Mouse (Mus musculus) embryonic facial prominence, embryonic 15.5 days (tissue): Measurements from ENCODE around the gene Wdr63. TPM values are rescaled to one million over a fixed set of nuclear protein-coding genes. Genes with fewer than 3 reads are reported as not detected.

Source experiments
- ATAC-seq: fragments of 200-750 bp; cut with Nextera tagmentation; 2 replicates; pipeline ENCODE4 v1.8.0; 2017; ENCODE audit warnings: low read depth, moderate TSS enrichment; ENCODE audit not compliant: insufficient number of reproducible peaks, low FRiP score, low TSS enrichment
- H3K27ac ChIP-seq: fragments of 300-500 bp; sonication (generic); replicated peaks from 2 replicates; pipeline ENCODE4 v1.5.1; 2015; ENCODE audit warnings: mild to moderate bottlenecking, inconsistent platforms
- H3K27me3 ChIP-seq: fragments of 300-500 bp; sonication (generic); 2 replicates; pipeline ENCODE4 v1.6.1; 2015; ENCODE audit warnings: inconsistent platforms
- H3K36me3 ChIP-seq: fragments of 300-500 bp; sonication (generic); 2 replicates; pipeline ENCODE4 v1.6.1; 2015; ENCODE audit warnings: mild to moderate bottlenecking, inconsistent platforms
- H3K4me1 ChIP-seq: fragments of 300-500 bp; sonication (generic); 2 replicates; pipeline ENCODE4 v1.6.1; 2015; ENCODE audit warnings: inconsistent platforms
- H3K4me2 ChIP-seq: fragments of 300-500 bp; sonication (generic); replicated peaks from 2 replicates; pipeline ENCODE4 v1.6.1; 2015; ENCODE audit warnings: mild to moderate bottlenecking, inconsistent platforms
- H3K4me3 ChIP-seq: fragments of 300-500 bp; sonication (generic); replicated peaks from 2 replicates; pipeline ENCODE4 v1.5.1; 2015; ENCODE audit warnings: mild to moderate bottlenecking, inconsistent platforms
- H3K9ac ChIP-seq: fragments of 300-500 bp; sonication (generic); 2 replicates; pipeline ENCODE4 v1.6.1; 2015; ENCODE audit warnings: inconsistent platforms
- H3K9me3 ChIP-seq: fragments of 300-500 bp; sonication (generic); replicated peaks from 2 replicates; pipeline ENCODE4 v1.6.1; 2016; ENCODE audit warnings: inconsistent platforms
- WGBS: fragments of 180-500 bp; shearing (Covaris S2); methylation state at CpG from one replicate; pipeline ENCODE4 v1.1.7; 2015; 5-methylcytosine and 5-hydroxymethylcytosine counted together
- polyA plus RNA-seq: library from polyadenylated mRNA; unstranded; fragments of >200 nt; fragmentation: Nextera tagmentation; extraction: Ambion mirVana; gene quantifications from 2 replicates; pipeline ENCODE4 v1.2.1, GENCODE M21; 2015

Wdr63 gene
- polyA plus RNA-seq, 1 experiment from 2014 or later: 8.3 TPM

- WGBS: 56% methylated on average over 6 of the region's 6 CpGs
- H3K4me2 ChIP-seq: no peak overlapping the region
Measured at GRCm38 (mm10) chr3:146053082-146053814, 54.7 kb downstream of the Wdr63 start.

GRCm38 (mm10) chr3:146051277-146052007 is 56.5 kb downstream of the Wdr63 start:
- Histone ChIP-seq H3K27ac (no peak overlapping the region), H3K27me3 (no peaks in the 10 kb centered on the region), H3K9ac (no peak overlapping the region), H3K4me3 (no peak overlapping the region), H3K9me3 (no peaks in the 10 kb centered on the region), H3K36me3 (no peaks in the 10 kb centered on the region), H3K4me2 (no peak overlapping the region), H3K4me1 (peaks cover 21% of the 10 kb centered on the region)
- peak; percentile 55; the same call in 1 of the 2 replicates for ATAC-seq
- 23% methylated on average over 11 of the region's 11 CpGs for WGBS

More at GRCm38 (mm10) chr3:146053082-146053814, 54.7 kb downstream of the Wdr63 start:
- Histone ChIP-seq H3K36me3 (no peaks in the 10 kb centered on the region), H3K27ac (no peak overlapping the region), H3K9me3 (no peaks in the 10 kb centered on the region), H3K27me3 (no peaks in the 10 kb centered on the region), H3K4me3 (no peak overlapping the region), H3K9ac (no peak overlapping the region), H3K4me1 (peaks cover 12% of the 10 kb centered on the region)
- ATAC-seq: no peak

- H3K36me3 ChIP-seq: no peaks in the 10 kb centered on the region
- H3K27me3 ChIP-seq: no peaks in the 10 kb centered on the region
- no peak overlapping the region for H3K4me2 ChIP-seq
- no peak overlapping the region for H3K9ac ChIP-seq
- no peak overlapping the region for H3K4me3 ChIP-seq
- H3K27ac ChIP-seq: no peak overlapping the region
- WGBS: 78% methylated on average over 5 of the region's 5 CpGs
- no peaks in the 10 kb centered on the region for H3K9me3 ChIP-seq
- no peak for ATAC-seq
- H3K4me1 ChIP-seq: peaks cover 27% of the 10 kb centered on the region
Measured at GRCm38 (mm10) chr3:146049951-146050350, 58.0 kb downstream of the Wdr63 start.

GRCm38 (mm10) chr3:146047704-146048207 is 60.2 kb downstream of the Wdr63 start:
- Histone ChIP-seq H3K4me2 (peak overlapping the region; percentile 11), H3K4me1 (peaks cover 26% of the 10 kb centered on the region), H3K36me3 (no peaks in the 10 kb centered on the region), H3K9me3 (no peaks in the 10 kb centered on the region), H3K9ac (no peak overlapping the region), H3K27me3 (no peaks in the 10 kb centered on the region), H3K27ac (no peak overlapping the region), H3K4me3 (no peak overlapping the region)
- WGBS: 25% methylated on average over 15 of the region's 15 CpGs
- ATAC-seq: peak; percentile 53; the same call in 1 of the 2 replicates

GRCm38 (mm10) chr3:146046076-146046475 is 61.9 kb downstream of the Wdr63 start:
- Histone ChIP-seq H3K9me3 (no peaks in the 10 kb centered on the region), H3K4me2 (no peak overlapping the region), H3K4me1 (peaks cover 18% of the 10 kb centered on the region), H3K27me3 (no peaks in the 10 kb centered on the region), H3K9ac (no peak overlapping the region), H3K36me3 (no peaks in the 10 kb centered on the region), H3K27ac (no peak overlapping the region), H3K4me3 (no peak overlapping the region)
- ATAC-seq: no peak
- 83% methylated on average over 11 of the region's 11 CpGs for WGBS

- Histone ChIP-seq H3K27ac (peak overlapping the region; percentile 48; the same call in 1 of the 2 replicates), H3K9me3 (no peaks in the 10 kb centered on the region), H3K4me2 (peak overlapping the region; percentile 26; the same call in 1 of the 2 replicates), H3K9ac (no peak overlapping the region), H3K4me1 (peaks cover 18% of the 10 kb centered on the region), H3K36me3 (no peaks in the 10 kb centered on the region), H3K4me3 (no peak overlapping the region), H3K27me3 (no peaks in the 10 kb centered on the region)
- 14% methylated on average over 11 of the region's 11 CpGs for WGBS
- ATAC-seq: peak; percentile 58; the same call in 1 of the 2 replicates
Measured at GRCm38 (mm10) chr3:146044977-146045376, 63.0 kb downstream of the Wdr63 start.

GRCm38 (mm10) chr3:146041382-146041781 is 66.5 kb downstream of the Wdr63 start:
- ATAC-seq: no peak
- no peak overlapping the region for H3K9ac ChIP-seq
- H3K4me3 ChIP-seq: no peak overlapping the region
- H3K27ac ChIP-seq: no peak overlapping the region
- H3K4me2 ChIP-seq: no peak overlapping the region
- H3K36me3 ChIP-seq: no peaks in the 10 kb centered on the region
- H3K27me3 ChIP-seq: no peaks in the 10 kb centered on the region
- 91% methylated on average over 11 of the region's 11 CpGs for WGBS
- no peaks in the 10 kb centered on the region for H3K9me3 ChIP-seq
- peaks cover 9% of the 10 kb centered on the region; the same call in 1 of the 2 replicates for H3K4me1 ChIP-seq

GRCm38 (mm10) chr3:146039132-146039903 is 68.6 kb downstream of the Wdr63 start:
- Histone ChIP-seq H3K27me3 (no peaks in the 10 kb centered on the region), H3K36me3 (no peaks in the 10 kb centered on the region), H3K4me2 (no peak overlapping the region), H3K4me3 (no peak overlapping the region), H3K4me1 (no peaks in the 10 kb centered on the region), H3K9ac (no peak overlapping the region), H3K9me3 (no peaks in the 10 kb centered on the region), H3K27ac (no peak overlapping the region)
- no peak for ATAC-seq
- 61% methylated on average over 12 of the region's 12 CpGs for WGBS

- Histone ChIP-seq H3K9me3 (0 out of 2 replicates have a peak, but pooled peaks cover 2% of the 10 kb centered on the region), H3K4me2 (no peak overlapping the region), H3K4me1 (no peaks in the 10 kb centered on the region), H3K27me3 (no peaks in the 10 kb centered on the region), H3K36me3 (no peaks in the 10 kb centered on the region), H3K9ac (no peak overlapping the region), H3K27ac (no peak overlapping the region), H3K4me3 (no peak overlapping the region)
- ATAC-seq: no peak
- WGBS: 40% methylated on average over 15 of the region's 15 CpGs
Measured at GRCm38 (mm10) chr3:146037906-146038305, 70.0 kb downstream of the Wdr63 start.

GRCm38 (mm10) chr3:146032976-146033375 is 75.0 kb downstream of the Wdr63 start:
- 85% methylated on average over 5 of the region's 5 CpGs for WGBS
- no peak for ATAC-seq
- no peak overlapping the region for H3K4me2 ChIP-seq

More at GRCm38 (mm10) chr3:146032976-146033375, 75.0 kb downstream of the Wdr63 start:
- no peak overlapping the region for H3K27ac ChIP-seq
- 0 out of 2 replicates have a peak, but pooled peaks cover 3% of the 10 kb centered on the region for H3K9me3 ChIP-seq
- H3K4me3 ChIP-seq: no peak overlapping the region
- H3K9ac ChIP-seq: no peak overlapping the region
- no peaks in the 10 kb centered on the region for H3K4me1 ChIP-seq
- H3K36me3 ChIP-seq: no peaks in the 10 kb centered on the region
- H3K27me3 ChIP-seq: no peaks in the 10 kb centered on the region
